Mouse (Mus musculus) liver, embryonic 14.5 days (tissue): ENCODE results near the gene Ikbke.

ENCODE experiments used
- CTCF ChIP-seq: IDR thresholded peaks from 2 replicates; pipeline ENCODE4 v1.5.1; 2016; ENCODE audit warnings: antibody characterized with exemption, low read depth, control low read depth
- EP300 ChIP-seq: IDR thresholded peaks from 2 replicates; pipeline ENCODE4 v1.6.1; 2016; ENCODE audit warnings: antibody characterized with exemption, low read depth

GRCm38 (mm10) chr1:131317625-131318024 lies 38.2 kb upstream of the Ikbke start:
- TF ChIP-seq CTCF (no peak), EP300 (no peak)
